In the genomic region with DNA sequence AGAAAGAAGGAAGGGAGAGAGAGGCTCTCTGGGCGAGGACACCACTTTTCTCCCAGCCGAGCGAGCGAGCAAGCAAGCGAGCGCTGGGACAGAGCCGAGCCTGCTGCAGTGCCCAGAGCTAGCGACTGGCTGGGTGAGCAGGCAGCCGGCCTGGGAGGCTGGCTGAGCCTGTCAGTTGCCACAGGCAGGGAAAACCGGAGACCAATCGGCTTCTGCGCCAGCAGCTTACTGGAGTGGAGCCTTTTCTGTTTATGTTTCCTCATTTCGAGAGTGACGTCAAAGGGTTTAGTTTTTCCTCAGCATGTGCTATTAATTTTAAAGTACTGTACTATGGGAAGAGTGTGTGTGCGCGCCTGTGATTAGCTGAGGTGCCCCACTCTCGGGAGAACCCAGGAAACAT, we compare ENCODE assay signal across 8 mouse cellular contexts. TPM values are rescaled to one million over a fixed set of nuclear protein-coding genes. Genes with fewer than 3 reads are reported as not detected.
DNase-seq lines count a peak whose midpoint lies in the region; ATAC-seq and TF ChIP-seq lines count a peak whose summit lies in the region.

A gene (minus strand): TSS at position 173 of the 400 bp plus-strand sequence.

- peak; percentile 18 for DNase-seq in A20 (ENCODE audit: low read depth, low spot score)
- DNase-seq in cerebellum, adult 11-12 months: peak; percentile 26
- peak; percentile 83 to 94 for DNase-seq in kidney, postnatal 25 days
- DNase-seq in splenic B cell, adult 2 months (ENCODE audit: low read depth, low spot score): peak; percentile 74

- H3K9me3 ChIP-seq in forebrain, embryonic 13.5 days (replicated peaks): no peaks in the 10 kb centered on the region
- no peaks in the 10 kb centered on the region for H3K9me3 ChIP-seq in heart, embryonic 16.5 days (replicated peaks; ENCODE audit: control insufficient read depth, low read length)
- no peaks in the 10 kb centered on the region for H3K9me3 ChIP-seq in liver, embryonic 12.5 days (replicated peaks)

- no peak within 1 kb of the TSS for H3ac ChIP-seq in myocyte (ENCODE audit: control insufficient read depth, insufficient read length)

- peak within 1 kb of the TSS; percentile 14; the same call in 1 of the 2 replicates for H3K9ac ChIP-seq in forebrain, embryonic 13.5 days
- H3K9ac ChIP-seq in heart, embryonic 16.5 days (ENCODE audit: low read length): peak within 1 kb of the TSS; percentile 69
- peak within 1 kb of the TSS; percentile 38 for H3K9ac ChIP-seq in liver, embryonic 12.5 days

- peak; percentile 92 for ATAC-seq in forebrain, embryonic 13.5 days
- ATAC-seq in heart, embryonic 16.5 days (replicated peaks; ENCODE audit: extremely low read depth, insufficient read depth, low FRiP score): peak; percentile 82
- ATAC-seq in liver, embryonic 12.5 days: peak; percentile 79

- H3K27me3 ChIP-seq in forebrain, embryonic 13.5 days: no peaks in the 10 kb centered on the region
- no peaks in the 10 kb centered on the region for H3K27me3 ChIP-seq in heart, embryonic 16.5 days (ENCODE audit: control insufficient read depth, insufficient read depth, low read length)
- H3K27me3 ChIP-seq in liver, embryonic 12.5 days (replicated peaks): 0 out of 2 replicates have a peak, but pooled peaks cover under 1% of the 10 kb centered on the region
- H3K27me3 ChIP-seq in myocyte (ENCODE audit: control insufficient read depth, insufficient read depth, insufficient read length): no peaks in the 10 kb centered on the region
- H3K27me3 ChIP-seq in splenic B cell, adult 2 months (ENCODE audit: control insufficient read depth, insufficient read depth, low read length, poor library complexity, severe bottlenecking): no peaks in the 10 kb centered on the region

- peak within 1 kb of the TSS; percentile 29 for H3K4me3 ChIP-seq in forebrain, embryonic 13.5 days
- H3K4me3 ChIP-seq in heart, embryonic 16.5 days (ENCODE audit: low read length): peak within 1 kb of the TSS; percentile 53
- H3K4me3 ChIP-seq in liver, embryonic 12.5 days: peak within 1 kb of the TSS; percentile 38
- no peak within 1 kb of the TSS for H3K4me3 ChIP-seq in myocyte

- H3K4me1 ChIP-seq in forebrain, embryonic 13.5 days: peaks cover 34% of the 10 kb centered on the region
- H3K4me1 ChIP-seq in heart, embryonic 16.5 days (ENCODE audit: control insufficient read depth, insufficient read depth, low read length): peaks cover 17% of the 10 kb centered on the region
- H3K4me1 ChIP-seq in liver, embryonic 12.5 days: peaks cover 24% of the 10 kb centered on the region

- no peak within 1 kb of the TSS for H3K27ac ChIP-seq in forebrain, embryonic 13.5 days
- H3K27ac ChIP-seq in heart, embryonic 16.5 days (ENCODE audit: low read length): peak within 1 kb of the TSS; percentile 51
- H3K27ac ChIP-seq in liver, embryonic 12.5 days: no peak within 1 kb of the TSS

- H3K79me2 ChIP-seq in myocyte (ENCODE audit: control insufficient read depth, insufficient read depth): no peaks in the 10 kb centered on the region

- TF ChIP-seq POLR2A in myocyte (IDR thresholded peaks at IDR 0.05; ENCODE audit: insufficient read length, low read depth): no peak

- no peaks in the 10 kb centered on the region for H3K36me3 ChIP-seq in forebrain, embryonic 13.5 days (ENCODE audit: poor library complexity, severe bottlenecking)
- no peaks in the 10 kb centered on the region for H3K36me3 ChIP-seq in heart, embryonic 16.5 days (ENCODE audit: control insufficient read depth, insufficient read depth)
- H3K36me3 ChIP-seq in liver, embryonic 12.5 days: no peaks in the 10 kb centered on the region
- no peaks in the 10 kb centered on the region for H3K36me3 ChIP-seq in myocyte (ENCODE audit: control insufficient read depth, insufficient read depth)
- no peaks in the 10 kb centered on the region for H3K36me3 ChIP-seq in splenic B cell, adult 2 months (ENCODE audit: control insufficient read depth, insufficient read depth, low read length, poor library complexity, severe bottlenecking)

- WGBS in forebrain, embryonic 13.5 days: 12% methylated on average over 17 of the region's 17 CpGs
- WGBS in heart, embryonic 16.5 days: 5% methylated on average over 17 of the region's 17 CpGs
- 16% methylated on average over 17 of the region's 17 CpGs for WGBS in liver, embryonic 12.5 days (ENCODE audit: insufficient replicate concordance)

- H3K4me2 ChIP-seq in forebrain, embryonic 13.5 days: peak within 1 kb of the TSS; percentile 58
- H3K4me2 ChIP-seq in heart, embryonic 16.5 days (ENCODE audit: low read depth, low read length): peak within 1 kb of the TSS; percentile 65
- H3K4me2 ChIP-seq in liver, embryonic 12.5 days: peak within 1 kb of the TSS; percentile 57
- H3K4me2 ChIP-seq in myocyte (ENCODE audit: low read depth): peak within 1 kb of the TSS; percentile 69

TF ChIP-seq in myocyte, 11 proteins besides CTCF, POLR2A, EP300 and RAD21:
- TF ChIP-seq MYOD1 (IDR thresholded peaks at IDR 0.05; ENCODE audit: control insufficient read depth in 1 of 3, insufficient read length in 2 of 3, low read depth in 2 of 3): no peak
- TF ChIP-seq POLR2AphosphoS2 (IDR thresholded peaks at IDR 0.05; ENCODE audit: insufficient read length, low read depth): no peak
- TF ChIP-seq CEBPB (IDR thresholded peaks at IDR 0.05; ENCODE audit: insufficient read depth, poor library complexity, severe bottlenecking): no peak
- TF ChIP-seq USF1 (IDR thresholded peaks at IDR 0.05; ENCODE audit: low read depth): no peak
- no peak for TF ChIP-seq TCF3 (IDR thresholded peaks at IDR 0.05; ENCODE audit: insufficient read length, low read depth)
- TF ChIP-seq MAX (IDR thresholded peaks at IDR 0.05; ENCODE audit: low read depth): no peak
- no peak for TF ChIP-seq TCF12 (IDR thresholded peaks at IDR 0.05; ENCODE audit: insufficient read depth, poor library complexity, severe bottlenecking)
- no peak for TF ChIP-seq REST (IDR thresholded peaks at IDR 0.05; ENCODE audit: insufficient read depth, insufficient read length)
- TF ChIP-seq MYOG (IDR thresholded peaks at IDR 0.05; ENCODE audit: control insufficient read depth in 1 of 3, insufficient read depth in 1 of 3, insufficient read length in 2 of 3, low read depth in 2 of 3): no peak
- TF ChIP-seq E2F4 (IDR thresholded peaks at IDR 0.05; ENCODE audit: insufficient read depth): no peak
- TF ChIP-seq SRF (IDR thresholded peaks at IDR 0.05; ENCODE audit: control insufficient read depth, insufficient read length, low read depth): no peak

RNA-seq across cellular contexts. Expression of the gene that starts here (rescaled TPM):
- 1.8 and 2.6 TPM in 2 replicates for polyA plus RNA-seq in forebrain, embryonic 13.5 days (2015; fragmentation: Nextera tagmentation; extraction: Ambion mirVana)
- 4.0 and 4.9 TPM in 2 replicates for polyA plus RNA-seq in heart, embryonic 16.5 days (2015; fragmentation: Nextera tagmentation; extraction: Ambion mirVana)
- polyA plus RNA-seq in liver, embryonic 12.5 days (2016; fragmentation: Nextera tagmentation; extraction: Ambion mirVana): 0.29 and 0.42 TPM in 2 replicates
- polyA plus RNA-seq in myocyte (2012; fragmentation: generic; extraction: Trizol): 0.16 TPM

Comparison
In these comparisons a context has a peak if more than half of its experiments do, and no peak if none do; other contexts are left out.
1. Peak in ATAC-seq, H3K4me3 ChIP-seq, H3K9ac ChIP-seq and H3K4me2 ChIP-seq in liver, embryonic 12.5 days; RNA of the gene not detected or under 1 TPM.
2. DNase-seq: peak in every context shown above with its lines; median percentile 88 in kidney, postnatal 25 days; 74 in splenic B cell, adult 2 months; 26 in cerebellum, adult 11-12 months; 18 in A20.
3. H3K9ac ChIP-seq: peak in every context shown above with its lines; median percentile 69 in heart, embryonic 16.5 days; 38 in liver, embryonic 12.5 days; 14 in forebrain, embryonic 13.5 days.